Mouse (Mus musculus) thymus, adult 2 months (tissue): ENCODE data around the gene Stambpl1.

Experiments
- CTCF ChIP-seq: fragments of 200-500 bp; IDR thresholded peaks from 2 replicates; pipeline ENCODE4 v1.5.1; 2012; ENCODE audit warnings: mild to moderate bottlenecking, control low read depth, low read length, moderate library complexity, borderline replicate concordance; ENCODE audit not compliant: control insufficient read depth, poor library complexity, insufficient read depth; ENCODE audit errors: extremely low read depth
- POLR2A ChIP-seq: fragments of 200-500 bp; IDR thresholded peaks from 2 replicates; pipeline ENCODE4 v1.6.1; 2012; ENCODE audit warnings: mild to moderate bottlenecking, low read length, control low read depth, moderate library complexity; ENCODE audit not compliant: control insufficient read depth, poor library complexity, insufficient read depth; ENCODE audit errors: extremely low read depth

DNA sequence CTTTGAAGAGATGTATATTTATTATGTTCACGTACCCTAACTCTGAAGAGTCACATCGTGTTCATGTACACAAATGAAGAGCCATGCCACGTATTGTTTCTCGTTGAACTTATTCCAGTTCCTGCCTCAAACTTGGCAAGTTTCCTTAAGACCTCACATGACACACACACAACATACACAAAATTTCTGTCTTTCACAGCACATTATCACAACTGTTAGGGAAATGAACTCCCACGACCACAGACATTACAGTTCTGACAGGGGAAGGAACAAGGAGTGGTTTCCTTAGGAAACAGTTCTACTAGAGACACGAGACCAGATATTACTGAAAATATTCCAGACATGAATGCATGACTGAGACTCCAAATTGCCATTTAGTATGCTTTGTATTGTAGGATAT lies 91.6 kb downstream of the Stambpl1 start:
- TF ChIP-seq POLR2A (no peak), CTCF (no peak)
